Mouse (Mus musculus): ENCODE data around the gene Fzd2. TPM values are rescaled to one million over a fixed set of nuclear protein-coding genes. Genes with fewer than 3 reads are reported as not detected.

Fzd2 gene
- total and polyA plus RNA-seq, 3 experiments, result not detected

- H3K79me2 ChIP-seq (ENCODE audit: control insufficient read depth, insufficient read depth, low read length, poor library complexity), result no peaks in the 10 kb centered on the region
- peaks cover 18 to 20% of the 10 kb centered on the region in 2 experiments for H3K27me3 ChIP-seq (ENCODE audit: control insufficient read depth in 1 of 2, insufficient read depth in 2 of 2, low read length in 2 of 2)
- no peaks in the 10 kb centered on the region for H3K36me3 ChIP-seq (ENCODE audit: control insufficient read depth in 1 of 2, insufficient read depth in 2 of 2, low read length in 2 of 2)
- no peak overlapping the region for H3K9ac ChIP-seq (ENCODE audit: control insufficient read depth, low read depth, low read length, poor library complexity, severe bottlenecking)
- DNase-seq (ENCODE audit: low read depth, low spot score), result no peak
- H3K4me1 ChIP-seq (ENCODE audit: control insufficient read depth in 1 of 2, insufficient read depth in 2 of 2, low read length in 2 of 2), result no peaks in the 10 kb centered on the region
- TF ChIP-seq UBTF (IDR thresholded peaks at IDR 0.05; ENCODE audit: borderline replicate concordance, insufficient read depth, low read depth, low read length), result no peak
- no peak overlapping the region for H3K27ac ChIP-seq (ENCODE audit: control insufficient read depth, low read depth, low read length)
- H3K4me3 ChIP-seq (ENCODE audit: control insufficient read depth in 1 of 2, insufficient read depth in 1 of 2, low read depth in 2 of 2, low read length in 2 of 2), result no peak overlapping the region
- no peaks in the 10 kb centered on the region for H3K9me3 ChIP-seq (replicated peaks; ENCODE audit: insufficient read depth, low read length)
Measured at GRCm38 (mm10) chr11:102627171-102627931, 23.2 kb downstream of the Fzd2 start.

GRCm38 (mm10) chr11:102628529-102628928 lies 24.3 kb downstream of the Fzd2 start:
- H3K4me1 ChIP-seq (ENCODE audit: control insufficient read depth in 1 of 2, insufficient read depth in 2 of 2, low read length in 2 of 2), result no peaks in the 10 kb centered on the region
- H3K27me3 ChIP-seq (ENCODE audit: control insufficient read depth in 1 of 2, insufficient read depth in 2 of 2, low read length in 2 of 2), result peaks cover 21 to 24% of the 10 kb centered on the region in 2 experiments
- DNase-seq (ENCODE audit: low read depth, low spot score), result no peak
- no peak for TF ChIP-seq ZNF384 (IDR thresholded peaks at IDR 0.05; ENCODE audit: low read depth, low read length)
- no peak for TF ChIP-seq MXI1 (IDR thresholded peaks at IDR 0.05; ENCODE audit: low read depth, low read length)
- no peak for TF ChIP-seq RAD21 (IDR thresholded peaks at IDR 0.05; ENCODE audit: low read depth, low read length)
- TF ChIP-seq GATA1 (IDR thresholded peaks at IDR 0.05; ENCODE audit: low read depth, low read length), result no peak
- no peak for TF ChIP-seq CHD1 (IDR thresholded peaks at IDR 0.05; ENCODE audit: low read depth, low read length)
- no peak for TF ChIP-seq USF1 (IDR thresholded peaks at IDR 0.05; ENCODE audit: low read depth, low read length)
- no peak for TF ChIP-seq USF2 (IDR thresholded peaks at IDR 0.05; ENCODE audit: borderline replicate concordance in 1 of 2, insufficient read depth in 1 of 2, low read depth in 1 of 2, low read length in 2 of 2)
- no peak for TF ChIP-seq POLR2A (IDR thresholded peaks at IDR 0.05; ENCODE audit: control insufficient read depth in 1 of 2, insufficient read depth in 1 of 2, low read depth in 1 of 2, low read length in 2 of 2, poor library complexity in 1 of 2)
- no peaks in the 10 kb centered on the region for H3K9me3 ChIP-seq (replicated peaks; ENCODE audit: insufficient read depth, low read length)
- H3K36me3 ChIP-seq (ENCODE audit: control insufficient read depth in 1 of 2, insufficient read depth in 2 of 2, low read length in 2 of 2), result no peaks in the 10 kb centered on the region
- H3K9ac ChIP-seq (ENCODE audit: control insufficient read depth, low read depth, low read length, poor library complexity, severe bottlenecking), result no peak overlapping the region
- no peak overlapping the region for H3K4me3 ChIP-seq (ENCODE audit: control insufficient read depth in 1 of 2, insufficient read depth in 1 of 2, low read depth in 2 of 2, low read length in 2 of 2)
- H3K79me2 ChIP-seq (ENCODE audit: control insufficient read depth, insufficient read depth, low read length, poor library complexity), result no peaks in the 10 kb centered on the region
- no peak overlapping the region for H3K27ac ChIP-seq (ENCODE audit: control insufficient read depth, low read depth, low read length)

GRCm38 (mm10) chr11:102629375-102629774 lies 25.2 kb downstream of the Fzd2 start:
- peaks cover 21 to 27% of the 10 kb centered on the region in 2 experiments for H3K27me3 ChIP-seq (ENCODE audit: control insufficient read depth in 1 of 2, insufficient read depth in 2 of 2, low read length in 2 of 2)
- H3K27ac ChIP-seq (ENCODE audit: control insufficient read depth, low read depth, low read length), result no peak overlapping the region
- no peak overlapping the region for H3K9ac ChIP-seq (ENCODE audit: control insufficient read depth, low read depth, low read length, poor library complexity, severe bottlenecking)
- no peaks in the 10 kb centered on the region for H3K79me2 ChIP-seq (ENCODE audit: control insufficient read depth, insufficient read depth, low read length, poor library complexity)
- no peak for TF ChIP-seq ZNF384 (IDR thresholded peaks at IDR 0.05; ENCODE audit: low read depth, low read length)
- DNase-seq (ENCODE audit: low read depth, low spot score), result no peak
- H3K4me3 ChIP-seq (ENCODE audit: control insufficient read depth in 1 of 2, insufficient read depth in 1 of 2, low read depth in 2 of 2, low read length in 2 of 2), result no peak overlapping the region
- H3K36me3 ChIP-seq (ENCODE audit: control insufficient read depth in 1 of 2, insufficient read depth in 2 of 2, low read length in 2 of 2), result no peaks in the 10 kb centered on the region
- no peaks in the 10 kb centered on the region for H3K4me1 ChIP-seq (ENCODE audit: control insufficient read depth in 1 of 2, insufficient read depth in 2 of 2, low read length in 2 of 2)
- H3K9me3 ChIP-seq (replicated peaks; ENCODE audit: insufficient read depth, low read length), result no peaks in the 10 kb centered on the region

Measured in MEL (cell line).